Mouse (Mus musculus) kidney, postnatal 0 days (tissue): ENCODE results near the gene Gm4737. TPM values are rescaled to one million over a fixed set of nuclear protein-coding genes. Genes with fewer than 3 reads are reported as not detected.
A peak's percentile ranks its signal among the peaks of the same experiment; 100 is the strongest.
"Not testable (repeated sequence)": the region's sequence is repeated elsewhere in the genome, so short reads cannot be mapped to it uniquely, and the experiment has no call there.

Source experiments
- ATAC-seq: fragments of 200-750 bp; cut with Nextera tagmentation; replicated peaks from 2 replicates; pipeline ENCODE4 v1.8.0; 2017; ENCODE audit warnings: low read depth, moderate number of reproducible peaks, moderate TSS enrichment, moderate library complexity; ENCODE audit not compliant: low FRiP score
- DNase-seq: peaks from one replicate; pipeline ENCODE4 v3.0.0-alpha.2; 2016; ENCODE audit warnings: low spot score
- H3K27ac ChIP-seq: fragments of 300-500 bp; sonication (generic); 2 replicates; pipeline ENCODE4 v1.5.1; 2014; ENCODE audit warnings: mild to moderate bottlenecking
- H3K27me3 ChIP-seq: fragments of 300-500 bp; sonication (generic); 2 replicates; pipeline ENCODE4 v1.6.1; 2014; ENCODE audit warnings: low read length, mixed read lengths; ENCODE audit not compliant: insufficient read depth
- H3K36me3 ChIP-seq: fragments of 300-500 bp; sonication (generic); 2 replicates; pipeline ENCODE4 v1.6.1; 2014; ENCODE audit warnings: low read length, mixed read lengths; ENCODE audit not compliant: insufficient read depth
- H3K4me1 ChIP-seq: fragments of 300-500 bp; sonication (generic); replicated peaks from 2 replicates; pipeline ENCODE4 v1.6.1; 2014; ENCODE audit warnings: antibody characterized with exemption, low read length, mixed read lengths; ENCODE audit not compliant: insufficient read depth
- H3K4me2 ChIP-seq: fragments of 300-500 bp; sonication (generic); 2 replicates; pipeline ENCODE4 v1.6.1; 2014; ENCODE audit warnings: mild to moderate bottlenecking, low read length, moderate library complexity, mixed read lengths
- H3K4me3 ChIP-seq: fragments of 300-500 bp; sonication (generic); replicated peaks from 2 replicates; pipeline ENCODE4 v1.5.1; 2014; ENCODE audit warnings: low read depth, low read length
- H3K9ac ChIP-seq: fragments of 300-500 bp; sonication (generic); 2 replicates; pipeline ENCODE4 v1.6.1; 2014; ENCODE audit warnings: low read depth, low read length
- H3K9me3 ChIP-seq: fragments of 300-500 bp; sonication (generic); replicated peaks from 2 replicates; pipeline ENCODE4 v1.6.1; 2016; ENCODE audit warnings: low read length, inconsistent platforms, mixed read lengths
- CTCF ChIP-seq: IDR thresholded peaks from 2 replicates; pipeline ENCODE4 v1.5.1; 2016; ENCODE audit warnings: antibody characterized with exemption, low read depth, mild to moderate bottlenecking, moderate library complexity
- WGBS: fragments of 180-500 bp; shearing (Covaris S2); extraction: QIAGEN DNeasy Blood & Tissue Kit; methylation state at CpG from one replicate; pipeline ENCODE4 v1.1.7; 2014; 5-methylcytosine and 5-hydroxymethylcytosine counted together
- polyA plus RNA-seq: library from polyadenylated mRNA; unstranded; fragments of >200 nt; fragmentation: Nextera tagmentation; extraction: Ambion mirVana; gene quantifications from 2 replicates; pipeline ENCODE4 v1.2.1, GENCODE M21; 2015

Gene Gm4737
- 3.5 and 4.1 TPM in 2 replicates for polyA plus RNA-seq

DNA sequence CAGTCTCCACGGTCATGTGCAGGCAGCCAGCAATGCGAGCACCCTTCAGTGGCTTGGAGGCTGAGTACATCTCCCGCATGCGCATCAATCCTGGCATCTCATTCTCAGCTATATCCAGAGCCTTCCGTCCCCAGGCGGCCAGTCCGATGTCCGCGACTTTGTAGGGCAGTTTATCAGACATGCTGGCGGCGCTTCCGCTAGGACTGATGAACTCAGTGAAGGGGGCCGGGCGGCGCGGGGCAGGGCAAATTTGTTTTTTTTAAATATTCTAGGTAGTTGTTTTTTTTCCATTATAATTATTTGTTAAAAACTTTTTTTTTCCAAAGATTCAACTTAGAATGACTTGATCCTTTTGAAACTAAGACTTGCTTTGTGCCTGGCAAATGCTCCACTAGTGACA is at the start of gene Gm4737:
Gm4737 (minus strand) TSS at position 246 of the 400 bp plus-strand sequence.
- not testable (repeated sequence) for H3K4me1 ChIP-seq, H3K9ac ChIP-seq, H3K27ac ChIP-seq, H3K27me3 ChIP-seq, ATAC-seq, H3K9me3 ChIP-seq, DNase-seq, H3K4me2 ChIP-seq, H3K36me3 ChIP-seq, H3K4me3 ChIP-seq
- 94% methylated on average over 9 of the region's 16 CpGs for WGBS

DNA sequence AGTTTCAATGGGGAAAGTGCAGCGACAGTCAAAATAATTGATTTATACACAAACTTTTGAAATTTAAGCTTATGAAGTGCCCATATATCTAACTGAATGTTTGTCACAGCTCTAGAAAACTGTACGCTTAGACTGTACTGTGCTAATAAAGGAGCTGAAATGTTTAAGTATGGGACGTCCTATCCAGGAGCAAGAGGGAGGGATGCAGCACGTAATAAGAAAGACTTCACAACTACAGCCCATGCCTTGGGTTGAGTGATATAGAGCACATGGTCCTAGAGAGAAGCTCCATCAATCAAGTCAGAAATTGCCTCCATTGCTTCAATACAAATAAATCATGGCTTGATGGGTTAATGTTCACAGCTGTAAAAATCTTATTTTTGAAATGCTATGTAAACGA is 40.9 kb upstream of the Gm4737 start:
- H3K36me3 ChIP-seq = no peaks in the 10 kb centered on the region
- 46% methylated on average over 5 of the region's 5 CpGs for WGBS
- H3K27me3 ChIP-seq = no peaks in the 10 kb centered on the region
- no peak overlapping the region for H3K27ac ChIP-seq
- no peak overlapping the region for H3K9ac ChIP-seq
- no peak overlapping the region for H3K4me2 ChIP-seq
- ATAC-seq (no peak), DNase-seq (peak; percentile 21)
- TF ChIP-seq CTCF = no peak
- no peaks in the 10 kb centered on the region for H3K4me1 ChIP-seq
- no peaks in the 10 kb centered on the region for H3K9me3 ChIP-seq
- H3K4me3 ChIP-seq = no peak overlapping the region

DNA sequence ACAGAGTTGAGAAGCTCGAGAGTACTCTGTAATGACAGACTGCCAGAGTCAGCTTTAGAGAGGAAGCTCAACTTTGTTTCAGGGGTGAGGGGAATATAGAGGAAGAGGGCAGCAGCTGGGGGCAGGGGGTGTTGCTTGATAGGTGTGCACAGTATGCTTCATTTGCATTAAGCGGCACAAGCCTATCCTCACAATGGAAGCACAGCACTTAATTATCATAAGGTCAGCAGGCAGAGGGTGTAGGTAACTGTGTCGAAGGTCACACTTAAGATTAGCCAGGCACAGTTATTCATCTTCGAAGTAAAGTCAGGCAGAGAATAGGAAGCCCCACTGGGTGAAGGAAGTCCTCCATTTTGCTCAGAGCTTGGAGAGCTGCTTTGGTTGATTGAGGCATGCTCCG is 28.2 kb upstream of the Gm4737 start:
- Histone ChIP-seq H3K4me1 (no peaks in the 10 kb centered on the region), H3K27me3 (no peaks in the 10 kb centered on the region), H3K27ac (no peak overlapping the region), H3K36me3 (no peaks in the 10 kb centered on the region), H3K4me2 (no peak overlapping the region), H3K9ac (no peak overlapping the region), H3K9me3 (no peaks in the 10 kb centered on the region), H3K4me3 (no peak overlapping the region)
- 86% methylated on average over 5 of the region's 5 CpGs for WGBS
- DNase-seq = no peak
- ATAC-seq = no peak
- no peak for TF ChIP-seq CTCF

DNA sequence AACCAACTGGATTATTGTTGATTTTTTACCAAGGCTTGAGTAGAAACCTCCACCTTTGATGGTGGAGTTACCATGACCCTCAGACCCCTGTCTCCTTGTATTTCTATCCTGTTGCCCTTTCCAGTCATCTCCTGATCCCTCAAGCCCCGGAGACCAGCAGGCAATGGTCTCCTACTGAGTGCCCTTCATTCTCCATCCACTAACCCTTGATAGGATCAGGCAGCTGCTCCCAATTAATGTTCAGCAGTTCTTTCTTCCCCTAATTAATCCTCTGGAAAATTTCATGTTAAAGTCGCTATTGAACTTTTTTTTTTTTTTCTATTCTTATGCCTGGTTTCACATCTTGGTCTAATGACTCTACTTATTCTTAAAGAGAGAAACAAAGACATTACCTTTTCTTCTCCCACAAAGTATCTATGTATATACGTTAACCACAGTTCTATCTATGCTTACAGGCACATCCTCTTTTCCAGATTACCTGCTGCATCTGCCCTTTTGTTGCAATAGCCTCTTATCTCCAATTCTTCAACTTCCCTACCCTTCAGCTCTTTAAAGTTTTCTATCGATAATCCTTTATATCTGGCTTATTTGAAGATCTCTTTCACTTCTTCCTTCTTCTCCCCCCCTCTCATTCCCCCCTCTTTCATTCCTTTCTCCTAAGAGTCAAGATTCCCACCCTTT is 23.4 kb upstream of the Gm4737 start:
- DNase-seq (no peak), ATAC-seq (no peak)
- Histone ChIP-seq H3K4me3 (no peak overlapping the region), H3K4me2 (no peak overlapping the region), H3K27ac (no peak overlapping the region), H3K36me3 (no peaks in the 10 kb centered on the region), H3K4me1 (no peaks in the 10 kb centered on the region), H3K9me3 (no peaks in the 10 kb centered on the region), H3K27me3 (no peaks in the 10 kb centered on the region), H3K9ac (no peak overlapping the region)
- TF ChIP-seq CTCF = no peak
- 70% methylated on average over 4 of the region's 4 CpGs for WGBS

DNA sequence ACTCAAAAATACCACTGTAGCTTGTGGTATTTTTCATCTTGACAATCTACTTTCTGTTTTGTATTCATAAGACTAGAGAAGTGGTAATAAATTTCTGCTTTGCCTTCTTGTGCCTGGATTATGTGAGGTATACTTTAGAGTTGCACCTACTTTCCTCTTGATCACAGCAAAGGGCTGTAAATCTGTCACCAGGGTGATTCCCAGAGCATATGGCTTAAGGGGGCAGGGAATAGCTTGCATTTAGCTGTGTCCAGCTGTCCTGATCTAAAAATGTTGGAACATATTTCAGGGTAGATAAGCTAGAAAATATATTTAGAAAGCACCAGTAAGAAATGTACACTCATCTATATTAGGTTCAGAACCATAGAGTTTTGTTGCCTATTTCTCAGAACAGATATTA is 18.2 kb upstream of the Gm4737 start:
- Histone ChIP-seq H3K4me1 (no peaks in the 10 kb centered on the region), H3K27me3 (no peaks in the 10 kb centered on the region), H3K4me3 (no peak overlapping the region), H3K36me3 (no peaks in the 10 kb centered on the region), H3K9ac (no peak overlapping the region), H3K4me2 (no peak overlapping the region), H3K9me3 (no peaks in the 10 kb centered on the region), H3K27ac (no peak overlapping the region)
- no peak for DNase-seq
- TF ChIP-seq CTCF = no peak
- no peak for ATAC-seq

DNA sequence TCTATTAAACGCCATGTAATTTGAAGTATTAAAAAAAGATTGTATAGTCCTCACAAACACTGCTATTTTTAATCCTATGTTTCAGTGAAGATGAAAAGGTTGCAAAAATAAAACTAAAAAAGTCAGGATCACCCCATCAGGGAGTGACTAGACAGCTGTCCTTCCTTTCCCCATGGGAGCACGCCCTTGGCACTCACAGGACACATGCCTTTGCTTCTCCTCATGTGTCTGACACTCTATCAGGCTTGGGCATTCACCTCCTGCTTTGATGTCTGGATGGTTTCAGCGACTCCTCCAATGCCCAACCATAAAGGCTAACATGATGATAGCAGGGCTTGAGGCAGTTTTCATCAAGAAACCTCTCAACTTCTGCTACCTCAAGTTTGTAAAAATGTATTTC is 12.1 kb upstream of the Gm4737 start:
- DNase-seq (no peak), ATAC-seq (no peak)
- Histone ChIP-seq H3K4me1 (no peaks in the 10 kb centered on the region), H3K36me3 (no peaks in the 10 kb centered on the region), H3K9ac (no peak overlapping the region), H3K9me3 (no peaks in the 10 kb centered on the region), H3K4me2 (no peak overlapping the region), H3K27me3 (no peaks in the 10 kb centered on the region), H3K27ac (no peak overlapping the region), H3K4me3 (no peak overlapping the region)
- 64% methylated on average over 3 of the region's 3 CpGs for WGBS
- TF ChIP-seq CTCF = no peak

DNA sequence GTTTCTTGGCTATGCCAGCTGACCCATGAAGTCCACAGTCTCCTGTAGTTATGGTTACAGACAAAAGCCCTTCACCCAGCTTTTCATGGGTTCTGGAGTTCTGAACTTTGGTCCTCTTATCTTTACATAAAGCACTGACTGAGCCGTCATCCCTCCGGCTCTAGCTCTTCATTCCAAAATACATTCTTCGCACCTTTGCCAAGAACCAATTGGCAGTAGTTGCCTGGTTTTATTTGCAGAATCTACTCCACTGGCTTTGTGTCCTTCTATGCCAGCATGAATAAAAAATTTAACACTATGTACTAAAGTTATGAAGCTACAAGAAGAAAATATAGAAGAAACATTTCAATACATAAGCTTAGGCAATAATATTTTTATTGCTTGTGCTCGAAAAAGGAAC is 10.4 kb upstream of the Gm4737 start:
- no peak for ATAC-seq
- Histone ChIP-seq H3K36me3 (no peaks in the 10 kb centered on the region), H3K27ac (no peak overlapping the region), H3K9ac (no peak overlapping the region), H3K4me1 (no peaks in the 10 kb centered on the region), H3K9me3 (no peaks in the 10 kb centered on the region), H3K27me3 (no peaks in the 10 kb centered on the region), H3K4me3 (no peak overlapping the region), H3K4me2 (no peak overlapping the region)
- no peak for DNase-seq
- 82% methylated on average over 4 of the region's 4 CpGs for WGBS
- no peak for TF ChIP-seq CTCF
